Mouse (Mus musculus) layer of hippocampus, adult 18-20 months (tissue): ENCODE results near the gene Ltb. TPM values are rescaled to one million over a fixed set of nuclear protein-coding genes. Genes with fewer than 3 reads are reported as not detected.
A peak's percentile ranks its signal among the peaks of the same experiment; 100 is the strongest.
"Not testable (repeated sequence)": the region's sequence is repeated elsewhere in the genome, so short reads cannot be mapped to it uniquely, and the experiment has no call there.

ENCODE experiments used
- DNase-seq, 2 experiments: peaks; one replicate each; pipeline ENCODE4 v3.0.0; 2022; ENCODE audit warnings: low spot score in 2 of 2
- total RNA-seq, 2 experiments: library from RNA; stranded (reverse); gene quantifications; 2 replicates each; pipeline ENCODE4 v1.2.3; 2021

The Ltb gene
- total RNA-seq, 2 experiments from 2014 or later: 0.41 to 0.64 TPM

DNA sequence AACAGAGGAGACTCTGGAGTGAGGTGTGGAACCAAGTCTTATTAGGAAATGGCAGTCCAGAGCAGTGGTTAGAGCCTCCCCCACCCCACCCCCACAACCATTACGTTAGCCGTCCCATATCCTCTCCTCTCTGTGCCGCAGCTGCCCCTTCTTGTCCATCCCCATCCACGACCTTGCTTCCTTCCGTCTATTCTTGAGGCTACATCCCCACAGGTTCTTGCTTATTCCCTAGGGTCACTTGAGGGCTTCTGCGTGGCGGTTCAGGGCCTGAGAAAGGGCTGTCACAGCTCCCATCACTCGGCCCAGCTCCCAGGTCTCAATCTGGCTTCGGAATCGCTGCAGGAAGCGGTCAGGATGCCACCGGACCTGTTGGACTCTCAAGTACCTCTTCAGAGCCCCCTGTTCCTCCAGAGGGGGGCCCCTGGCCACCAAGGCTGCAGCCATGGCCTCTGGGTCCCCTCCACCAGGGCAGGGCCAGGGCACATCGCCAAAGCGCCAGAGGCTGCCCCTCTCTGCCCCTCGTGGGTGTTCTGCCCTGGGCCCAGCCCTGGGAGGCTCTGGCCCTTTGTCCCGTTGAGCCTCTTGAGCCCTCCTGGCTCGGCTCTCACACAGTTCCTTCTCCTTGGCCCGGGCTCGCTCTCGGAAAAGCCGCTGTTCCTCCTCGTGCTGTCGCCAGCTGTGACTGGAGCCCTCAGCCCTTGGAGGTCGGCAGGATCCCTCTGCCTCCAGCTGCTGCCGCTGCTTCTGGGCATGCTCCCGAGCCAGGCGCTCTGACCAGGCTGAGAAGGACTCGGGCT, 26.1 kb downstream of the Ltb start, which contains the start of gene Gm16181:
Gm16181 (plus strand) TSS at position 679 of the 797 bp plus-strand sequence.
- no peak for DNase-seq

DNA sequence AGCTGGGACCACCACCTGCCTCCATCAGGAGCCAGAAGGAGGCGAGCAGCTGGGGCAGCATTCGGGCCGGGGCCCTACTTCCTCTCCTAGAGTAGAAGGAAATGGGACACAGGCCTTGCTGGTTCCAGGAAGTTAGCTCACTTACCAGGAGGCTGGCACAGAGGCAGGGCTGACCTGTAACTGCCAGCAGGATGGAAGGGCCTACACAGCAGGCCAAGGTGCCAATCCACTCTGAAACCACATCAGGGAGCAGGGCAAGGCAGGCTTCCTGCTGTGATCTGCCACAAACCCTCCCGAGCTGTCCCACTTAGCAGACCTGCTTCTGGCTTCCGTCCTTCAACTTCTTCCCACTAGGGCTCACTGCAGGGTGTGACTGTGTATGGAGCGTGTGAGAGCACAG, 28.1 kb downstream of the Ltb start:
- DNase-seq: no peak

DNA sequence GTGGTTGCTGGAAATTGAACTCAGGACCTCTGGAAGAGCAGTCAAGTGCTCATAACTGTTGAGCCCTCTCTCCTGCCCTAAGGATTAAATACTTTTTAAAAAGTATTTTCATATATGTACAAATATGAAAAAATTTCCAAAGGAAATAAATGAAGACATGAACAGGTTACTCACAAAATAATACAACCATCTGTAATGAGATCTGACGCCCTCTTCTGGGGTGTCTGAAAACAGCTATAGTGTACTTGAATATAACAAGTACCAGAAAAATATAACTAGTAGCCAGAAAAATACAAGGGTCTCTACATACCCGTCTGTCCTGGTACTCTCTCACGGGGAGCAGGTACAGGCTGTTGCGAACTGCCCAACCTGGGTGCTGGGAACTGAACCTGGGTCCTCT, 30.4 kb downstream of the Ltb start:
- no peak for DNase-seq

DNA sequence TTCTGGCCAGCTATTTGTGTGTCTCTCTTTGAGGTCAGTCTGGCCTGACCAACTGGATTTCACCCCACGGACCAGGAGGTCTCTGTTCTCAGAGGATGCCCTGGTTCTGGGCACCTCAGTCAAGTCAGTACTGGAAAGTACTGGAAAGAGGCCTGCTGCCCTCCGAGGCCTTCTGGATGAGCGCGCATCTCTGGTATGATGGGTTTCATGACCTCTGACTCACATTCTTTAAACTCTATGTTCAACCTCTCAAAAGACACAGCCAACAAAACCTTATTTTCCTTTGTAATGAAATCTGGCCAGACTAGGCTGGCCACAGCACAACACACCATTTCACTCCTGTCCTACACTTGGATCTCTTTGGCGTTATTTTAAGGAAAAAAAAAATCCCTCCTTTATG, 31.2 kb downstream of the Ltb start:
- no peak for DNase-seq

DNA sequence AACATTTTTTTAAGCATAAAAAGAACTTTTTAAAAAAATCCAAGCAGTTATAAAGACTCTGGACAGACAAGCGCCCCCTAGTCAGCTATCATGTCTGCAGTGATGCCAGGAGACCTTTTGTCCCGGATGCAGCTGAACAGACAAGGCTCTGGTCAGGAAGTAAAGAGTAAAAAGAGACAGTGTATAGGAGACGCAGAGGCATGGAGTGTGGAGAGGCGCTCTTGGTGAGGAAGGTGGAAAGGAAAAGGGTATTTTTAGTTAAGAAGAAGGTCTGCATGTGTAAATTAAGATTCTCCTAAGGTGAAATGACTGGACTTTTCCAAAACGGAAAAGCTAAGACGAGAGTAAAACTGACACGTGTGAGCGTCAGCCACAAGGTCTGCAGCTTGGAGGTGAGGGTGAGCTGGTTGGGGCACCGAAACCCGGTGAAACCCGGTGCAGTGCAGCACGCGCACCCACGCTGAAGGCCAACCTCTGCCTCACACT, 32.4 kb downstream of the Ltb start:
- DNase-seq: no peak

DNA sequence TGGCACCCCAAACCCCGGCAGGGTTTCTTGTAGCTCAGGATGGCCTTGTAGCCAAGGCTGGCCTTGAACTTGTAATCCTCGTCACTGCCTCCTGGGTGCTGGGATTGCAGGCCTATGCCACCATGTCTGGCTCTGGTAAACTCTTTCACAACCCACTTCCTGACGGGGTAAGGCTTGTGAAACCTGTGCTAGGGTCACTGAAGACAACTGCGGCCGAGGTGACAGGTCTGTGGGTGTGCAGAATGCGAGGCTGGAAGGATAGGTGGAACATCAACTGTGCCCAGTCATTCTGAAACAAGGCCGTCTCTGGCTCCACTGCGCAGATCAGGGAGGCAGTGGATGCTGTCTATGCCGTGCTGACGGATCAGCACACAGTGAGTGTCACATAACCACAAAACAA, 36.8 kb downstream of the Ltb start:
- DNase-seq: no peak

DNA sequence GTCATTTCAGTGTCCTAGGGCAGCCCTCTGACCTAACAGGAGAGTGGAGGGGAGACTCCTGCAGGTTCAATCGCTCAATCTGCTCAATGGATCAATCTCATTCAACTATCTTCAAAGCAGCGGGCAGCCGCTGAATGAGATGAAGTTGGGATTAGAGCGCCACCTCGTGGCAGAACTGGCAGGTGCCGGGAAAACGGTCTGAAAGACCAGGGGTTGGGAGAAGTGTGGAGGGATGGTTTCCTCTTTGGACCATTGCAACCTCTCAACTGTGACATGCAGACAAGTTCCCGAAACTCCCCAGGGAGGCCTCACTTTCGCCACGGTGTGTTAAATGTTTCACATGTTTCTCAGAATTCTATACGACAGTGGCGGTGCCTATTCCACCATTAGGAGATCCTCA, 37.8 kb downstream of the Ltb start:
- DNase-seq: peak; percentile 64 to 89

DNA sequence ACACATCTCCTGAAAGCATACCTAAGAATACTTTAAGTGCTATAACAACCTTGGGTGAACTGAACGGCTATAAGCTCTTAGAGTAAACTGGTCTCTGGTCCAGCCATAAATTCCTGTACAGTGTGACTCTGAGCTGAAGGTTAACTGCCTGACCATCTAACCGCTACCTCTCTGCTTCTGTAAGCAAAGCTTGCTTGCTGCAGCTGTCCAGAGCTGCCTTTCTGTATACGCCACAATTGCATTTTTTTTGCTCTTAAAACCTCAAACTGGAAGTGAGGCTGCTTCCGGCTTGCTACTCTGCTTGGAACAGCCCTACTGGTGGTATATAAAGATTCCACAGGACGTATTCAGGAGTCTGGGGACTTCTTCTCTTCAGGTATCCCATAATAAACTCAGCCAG, 38.4 kb downstream of the Ltb start:
- no peak for DNase-seq

DNA sequence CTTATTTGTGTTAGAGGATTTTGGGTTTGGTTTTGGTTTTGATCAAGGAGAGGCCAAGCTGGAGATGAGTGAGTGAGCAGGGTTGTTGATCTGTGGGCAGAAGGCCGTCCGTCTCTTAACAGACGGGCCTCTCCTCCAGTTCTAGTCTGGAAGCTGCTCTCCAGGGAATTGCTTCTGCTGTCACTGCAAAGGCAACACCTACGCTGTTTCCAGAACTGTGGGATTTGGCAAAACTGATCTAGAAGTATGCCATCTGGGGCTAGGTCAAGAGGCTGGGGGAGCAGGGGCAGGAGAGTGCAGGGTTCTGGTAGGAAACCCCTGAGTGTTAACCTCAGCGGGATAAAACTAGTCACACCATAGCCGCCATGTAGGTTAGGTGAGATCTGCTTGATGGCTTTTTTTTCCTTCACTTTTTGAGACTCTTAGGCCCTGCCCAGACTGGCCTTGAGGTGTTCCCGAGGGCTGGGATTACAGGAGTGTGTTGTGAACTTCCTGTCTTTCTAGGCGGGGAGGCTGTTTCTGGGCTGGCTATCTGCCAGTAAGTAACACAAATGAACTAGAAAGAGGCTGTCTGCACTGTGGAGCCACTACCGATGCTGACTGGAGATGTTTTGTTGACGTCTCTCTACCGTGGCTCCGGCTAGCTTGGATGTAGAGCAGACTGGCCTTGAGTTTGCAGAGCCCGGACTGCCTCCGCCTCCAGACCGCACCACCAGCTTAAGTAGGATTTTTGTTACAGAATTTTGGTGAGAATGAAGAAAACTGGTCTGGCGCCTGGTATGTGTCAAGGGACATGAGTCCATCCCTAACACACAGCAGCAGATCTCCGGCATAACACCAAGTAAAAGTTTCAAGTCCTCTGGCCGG, 39.1 kb downstream of the Ltb start, which contains the start of gene Atp6v1g2:
Atp6v1g2 (plus strand) TSS at position 547 of the 867 bp plus-strand sequence.
- DNase-seq: peak in 1 of 2 experiments; percentile 64

DNA sequence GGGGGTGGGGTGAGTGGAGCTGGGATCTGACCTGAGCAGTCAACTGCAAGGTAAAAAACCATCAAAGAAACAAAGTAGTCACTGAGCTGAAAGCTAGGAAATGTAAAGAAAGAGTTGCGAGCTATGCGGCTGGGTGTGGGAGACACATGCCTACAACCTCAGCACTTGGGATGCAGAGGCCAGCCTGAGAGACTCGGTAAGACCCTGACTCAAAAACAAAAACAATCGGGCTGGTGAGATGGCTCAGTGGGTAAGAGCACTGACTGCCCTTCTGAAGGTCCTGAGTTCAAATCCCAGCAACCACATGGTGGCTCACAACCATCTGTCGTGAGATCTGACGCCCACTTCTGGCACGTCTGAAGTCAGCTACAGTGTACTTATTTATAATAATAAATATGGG, 39.9 kb downstream of the Ltb start:
- not testable (repeated sequence) for DNase-seq

DNA sequence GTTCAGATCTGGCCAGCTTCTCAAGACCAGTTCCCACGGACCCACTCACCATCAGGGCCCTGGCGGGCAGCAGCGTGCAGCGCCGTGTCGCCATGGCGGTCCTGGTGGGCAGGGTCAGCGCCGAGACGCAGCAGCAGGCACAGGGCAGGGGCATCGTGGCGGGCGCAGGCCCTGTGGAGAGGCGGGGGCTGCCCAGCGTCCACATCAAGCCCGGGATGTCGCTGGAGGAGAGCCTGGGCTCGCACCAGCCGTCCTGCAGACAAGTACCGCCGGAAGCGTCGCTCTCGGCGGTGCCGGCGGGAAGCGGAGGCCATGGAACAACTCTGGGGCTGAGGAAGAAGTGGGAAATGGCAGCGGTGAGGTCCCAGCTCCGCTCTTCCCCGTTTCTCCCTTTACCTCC, 40.7 kb downstream of the Ltb start:
- no peak for DNase-seq

DNA sequence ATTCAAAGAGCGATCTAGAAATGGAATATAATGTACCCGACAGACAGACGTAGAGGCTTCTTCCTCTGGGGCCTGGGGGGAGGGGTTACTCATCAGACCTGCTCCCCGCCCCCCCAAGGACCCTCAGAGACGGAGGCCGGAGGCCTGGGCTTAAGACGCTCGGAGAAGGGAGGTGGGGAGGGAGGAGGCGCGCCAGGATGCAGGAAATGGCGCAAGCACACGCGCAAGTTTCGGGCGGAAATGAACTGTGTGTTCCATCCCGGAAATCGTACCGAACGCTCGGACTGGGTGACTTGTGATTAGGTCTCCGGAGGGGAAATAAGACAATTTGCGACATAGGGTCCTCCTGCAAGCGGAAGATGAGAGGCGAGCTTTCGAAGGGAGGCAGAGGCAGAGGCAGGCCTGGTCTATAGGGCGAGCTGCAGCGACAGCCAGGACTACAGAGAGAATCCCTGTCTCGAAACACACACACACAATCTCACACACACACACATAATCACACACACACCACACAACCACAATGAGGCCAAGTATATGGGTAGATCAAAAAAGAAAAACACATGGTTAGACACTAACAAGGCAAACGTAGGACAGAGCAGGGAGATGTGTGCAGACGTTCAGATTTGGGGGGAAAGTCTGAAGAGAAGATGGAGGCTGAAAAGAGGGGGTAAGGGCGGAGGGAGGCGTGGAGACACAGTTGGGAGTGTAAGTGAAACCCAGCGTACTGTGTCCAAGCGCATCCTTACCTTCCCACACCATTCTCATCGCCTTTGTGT, 41.6 kb downstream of the Ltb start, which contains the start of gene Nfkbil1:
Nfkbil1 (minus strand) TSS at position 179 of the 776 bp plus-strand sequence.
- peak; percentile 90 to 96 for DNase-seq

DNA sequence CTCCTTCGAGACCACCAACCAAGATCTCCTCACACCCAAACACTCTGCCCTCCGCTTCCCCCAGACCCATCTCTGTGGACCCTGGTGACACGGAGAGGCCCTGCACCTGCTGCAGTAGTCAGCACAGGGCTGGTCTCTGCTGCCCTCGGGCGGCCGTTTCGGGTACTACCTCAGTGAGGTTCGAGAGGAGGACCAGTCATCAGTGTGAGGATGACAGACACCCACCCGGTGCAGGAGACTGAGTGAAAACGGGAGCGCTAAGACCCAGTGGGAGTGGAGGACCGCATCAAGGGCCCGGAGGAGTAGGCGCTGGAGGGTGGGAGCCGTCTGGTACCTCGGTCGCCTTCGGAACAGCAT, 42.1 kb downstream of the Ltb start:
- peak; percentile 99 to 100 for DNase-seq

DNA sequence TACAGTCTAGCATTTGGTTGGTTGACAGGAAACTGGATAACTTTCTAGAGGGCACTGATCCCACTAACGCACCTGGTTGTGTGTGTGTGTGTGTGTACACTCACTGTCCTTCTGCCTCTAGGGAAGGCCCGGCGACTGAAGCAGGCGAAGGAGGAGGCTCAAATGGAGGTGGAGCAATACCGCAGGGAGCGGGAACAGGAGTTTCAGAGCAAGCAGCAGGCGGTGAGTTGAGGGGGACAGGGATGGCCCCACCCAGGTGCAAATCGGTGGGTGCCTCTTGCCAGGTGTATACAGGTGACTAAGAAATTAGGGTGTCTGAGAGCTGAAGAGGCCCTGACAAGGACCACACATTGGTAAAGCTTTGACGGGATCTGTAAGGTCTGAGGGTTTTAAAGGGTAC, 42.8 kb downstream of the Ltb start:
- no peak for DNase-seq

DNA sequence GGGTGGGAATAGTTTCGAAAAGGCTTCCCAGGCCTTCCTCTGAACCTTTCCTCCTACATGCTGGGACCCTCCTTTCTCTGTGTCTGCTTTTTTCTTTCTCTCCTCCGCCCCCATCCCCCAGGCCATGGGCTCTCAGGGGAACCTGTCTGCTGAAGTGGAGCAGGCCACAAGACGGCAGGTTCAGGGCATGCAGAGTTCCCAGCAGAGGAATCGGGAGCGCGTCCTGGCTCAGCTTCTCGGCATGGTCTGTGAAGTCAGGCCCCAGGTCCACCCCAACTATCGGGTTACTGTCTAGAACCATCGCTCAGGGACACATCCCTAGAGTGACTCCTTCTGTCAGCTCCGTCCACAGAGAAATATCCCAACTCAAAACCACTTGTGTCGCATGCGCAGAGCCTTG, 43.3 kb downstream of the Ltb start:
- DNase-seq: no peak

DNA sequence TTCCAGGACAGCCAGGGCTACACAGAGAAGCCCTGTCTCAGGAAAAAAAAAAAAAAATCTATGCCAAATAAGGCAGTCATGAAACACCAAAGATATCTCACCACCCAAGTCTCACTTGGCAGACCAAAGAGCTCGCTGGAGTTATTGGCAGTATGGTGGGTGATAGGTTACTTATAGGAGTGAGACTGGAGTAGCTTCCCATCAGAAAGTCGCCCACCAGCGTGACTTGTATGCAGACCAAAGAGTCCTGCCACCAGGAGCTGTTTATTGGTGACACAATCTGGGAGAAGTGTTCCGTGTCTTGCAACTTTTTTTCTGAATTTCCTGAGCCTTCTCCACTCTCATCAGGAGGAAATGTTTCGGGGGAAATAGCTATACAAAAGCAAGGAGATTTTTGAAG, 45.5 kb downstream of the Ltb start:
- DNase-seq: no peak

DNA sequence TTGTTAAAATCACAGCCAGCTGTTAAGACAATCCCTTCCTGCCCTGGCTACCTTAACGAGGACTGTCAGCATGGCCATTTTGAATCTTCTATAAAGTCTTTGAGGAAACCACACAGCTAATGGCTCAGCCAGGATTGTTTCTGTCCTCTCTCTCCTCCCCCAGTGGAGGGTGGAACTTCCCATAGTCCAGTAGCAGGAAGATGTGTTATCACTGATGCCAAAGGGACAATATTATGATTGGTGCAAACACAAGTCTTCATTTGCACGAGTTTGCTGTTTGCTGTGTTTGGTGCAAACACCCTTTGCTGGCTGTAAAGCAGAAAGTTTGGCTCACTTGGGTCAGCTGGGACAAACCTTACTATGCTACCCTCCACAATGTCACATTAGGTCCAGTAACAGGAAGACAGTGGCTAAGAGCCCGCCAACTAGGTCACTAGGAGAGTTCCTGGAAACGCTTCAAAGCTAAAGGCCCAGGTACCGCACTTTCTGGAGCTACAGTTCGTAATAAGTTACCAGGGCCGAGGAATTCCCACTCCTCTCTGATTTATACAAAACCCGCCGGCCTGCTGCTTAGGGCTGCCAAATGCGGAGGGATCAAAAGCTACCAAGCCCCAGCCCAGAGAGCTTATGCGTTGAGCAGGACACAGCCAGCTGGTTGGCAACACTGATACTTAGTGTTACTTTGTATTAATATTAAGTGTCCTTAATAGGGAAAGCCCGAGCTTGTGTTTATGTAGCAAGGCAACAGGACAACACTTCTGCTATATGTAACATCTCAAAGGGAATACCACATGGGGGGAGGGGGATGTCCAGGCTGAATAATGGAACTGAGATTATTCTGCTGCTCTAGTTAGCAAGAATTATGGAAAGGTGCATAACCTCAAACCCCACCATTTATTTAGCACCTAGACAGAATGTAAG, 46.4 kb downstream of the Ltb start:
- no peak for DNase-seq

DNA sequence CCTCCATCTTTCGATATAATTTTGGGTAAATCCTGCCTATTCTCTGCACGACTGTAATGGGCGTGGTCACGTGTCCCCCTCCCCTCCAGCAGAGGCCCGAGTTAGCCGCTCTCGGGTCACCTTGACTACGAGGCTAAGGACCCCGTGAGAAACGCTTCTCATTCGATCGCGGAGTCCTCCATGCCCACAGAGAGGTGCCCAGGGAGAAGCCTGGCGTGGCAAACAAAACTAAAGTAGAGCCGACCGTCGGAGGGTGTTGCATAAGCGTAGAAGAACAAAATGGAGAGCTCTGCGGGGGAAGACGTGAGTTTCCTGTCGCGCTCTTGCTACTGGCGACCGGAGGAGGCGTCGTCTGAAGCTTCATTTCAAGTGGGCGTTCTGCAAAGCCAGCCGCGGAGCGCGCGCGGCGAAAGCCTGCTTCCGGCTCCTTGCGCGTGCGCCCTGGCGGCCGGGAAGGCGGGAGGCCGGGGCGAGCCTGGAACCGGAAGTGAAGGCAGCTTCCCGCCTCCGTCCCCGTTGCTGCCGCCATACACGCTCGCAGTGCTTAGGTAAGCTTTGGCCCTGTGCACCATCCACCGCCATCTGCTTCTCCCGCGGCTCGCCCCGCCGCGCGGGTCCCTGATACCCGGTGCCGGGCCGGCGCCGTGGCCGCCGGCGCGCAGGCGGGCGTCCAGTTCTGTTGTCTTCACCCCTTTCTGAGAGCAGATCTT, 47.2 kb downstream of the Ltb start, which contains the start of gene Ddx39b:
Ddx39b (plus strand) TSS at position 442 of the 710 bp plus-strand sequence.
- peak; percentile 97 for DNase-seq
